Mouse (Mus musculus) heart, adult 8-10 months (tissue): ENCODE data around the gene Map1lc3b. TPM values are rescaled to one million over a fixed set of nuclear protein-coding genes. Genes with fewer than 3 reads are reported as not detected.

ENCODE experiments used
- DNase-seq: peaks from one replicate; pipeline ENCODE4 v3.0.0; 2022; ENCODE audit warnings: low spot score
- total RNA-seq, 4 experiments: library from RNA; stranded (reverse); gene quantifications; 2 replicates each; pipeline ENCODE4 v1.2.4; 2022

The Map1lc3b gene
- total RNA-seq, 4 experiments from 2014 or later: 264 to 289 (median 284) TPM

DNA sequence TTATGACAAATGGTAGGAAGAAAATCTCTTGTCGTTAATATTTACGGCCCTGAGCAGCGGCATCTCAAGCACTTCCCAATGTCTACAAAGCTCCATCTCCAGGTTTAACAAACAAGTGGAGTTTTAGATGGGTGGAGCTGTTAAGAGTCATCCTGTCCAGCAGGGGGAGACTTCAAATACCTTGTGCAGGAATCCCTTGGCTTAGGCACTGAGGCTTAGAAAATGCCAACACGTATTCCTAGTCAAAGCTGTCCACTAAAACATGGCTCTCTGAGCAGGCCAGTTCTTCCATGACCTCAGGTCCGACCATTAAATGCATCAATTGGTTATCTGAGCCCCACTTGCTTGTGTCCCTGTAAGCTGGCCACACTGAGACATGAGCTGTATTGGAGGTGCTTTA lies 17.5 kb downstream of the Map1lc3b start:
- no peak for DNase-seq

DNA sequence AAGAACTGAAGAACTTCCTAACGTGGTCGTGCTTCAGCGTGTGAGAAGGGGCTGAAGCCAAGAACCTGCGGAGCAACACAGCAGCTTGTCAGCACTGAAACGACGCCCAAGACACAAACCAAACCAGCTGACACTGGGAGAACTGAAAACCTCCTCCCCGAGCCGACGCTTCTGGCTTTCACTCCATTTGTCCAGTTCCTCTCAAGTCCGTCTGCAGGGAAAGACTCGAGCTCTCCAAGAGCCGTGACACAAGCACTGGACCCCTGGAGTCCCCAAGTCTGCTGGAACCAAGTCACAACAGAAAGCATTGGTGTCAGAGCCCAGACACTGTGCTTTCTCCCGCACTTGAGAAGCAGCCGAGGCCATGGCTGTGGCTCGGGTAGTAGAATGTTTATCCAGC lies 19.1 kb downstream of the Map1lc3b start:
- no peak for DNase-seq

DNA sequence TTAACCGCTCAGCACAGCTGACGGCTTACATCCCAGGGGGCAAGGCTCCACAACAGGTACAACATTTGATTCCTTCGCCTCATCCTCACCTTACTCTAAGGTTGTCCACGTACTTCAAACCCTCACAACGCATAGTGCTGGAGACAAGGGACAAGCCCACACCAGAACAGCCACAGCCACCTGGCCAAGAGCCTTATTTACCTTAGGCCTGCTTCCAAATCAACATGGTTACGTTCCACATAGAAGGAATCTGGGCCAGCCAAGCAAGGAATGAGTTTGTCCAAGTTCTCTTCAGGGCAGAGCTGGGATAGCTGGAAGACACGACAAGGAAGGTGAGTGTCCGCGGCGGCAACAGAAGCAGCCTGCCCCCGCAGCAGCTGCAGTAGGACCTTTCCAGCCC lies 19.8 kb downstream of the Map1lc3b start:
- DNase-seq: no peak

DNA sequence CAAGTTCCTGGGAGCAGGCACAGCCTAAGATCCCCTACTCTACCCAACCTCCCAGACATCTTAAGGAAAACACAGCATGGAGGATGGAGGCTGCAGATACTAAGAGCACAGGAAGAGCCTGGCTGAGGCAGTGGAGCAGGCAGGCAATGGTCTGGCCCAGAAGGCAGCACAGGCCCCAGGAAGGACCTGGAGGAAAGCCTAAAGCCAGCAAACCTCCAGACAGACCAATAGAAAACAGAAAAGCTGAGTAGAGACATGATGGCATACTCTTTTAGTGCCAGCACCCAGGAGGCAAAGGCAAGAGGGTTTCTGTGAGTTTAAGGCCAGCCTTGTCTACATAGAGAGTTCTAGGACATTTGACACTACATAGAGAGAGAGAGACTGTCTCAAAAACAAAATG lies 23.3 kb downstream of the Map1lc3b start:
- DNase-seq: no peak

DNA sequence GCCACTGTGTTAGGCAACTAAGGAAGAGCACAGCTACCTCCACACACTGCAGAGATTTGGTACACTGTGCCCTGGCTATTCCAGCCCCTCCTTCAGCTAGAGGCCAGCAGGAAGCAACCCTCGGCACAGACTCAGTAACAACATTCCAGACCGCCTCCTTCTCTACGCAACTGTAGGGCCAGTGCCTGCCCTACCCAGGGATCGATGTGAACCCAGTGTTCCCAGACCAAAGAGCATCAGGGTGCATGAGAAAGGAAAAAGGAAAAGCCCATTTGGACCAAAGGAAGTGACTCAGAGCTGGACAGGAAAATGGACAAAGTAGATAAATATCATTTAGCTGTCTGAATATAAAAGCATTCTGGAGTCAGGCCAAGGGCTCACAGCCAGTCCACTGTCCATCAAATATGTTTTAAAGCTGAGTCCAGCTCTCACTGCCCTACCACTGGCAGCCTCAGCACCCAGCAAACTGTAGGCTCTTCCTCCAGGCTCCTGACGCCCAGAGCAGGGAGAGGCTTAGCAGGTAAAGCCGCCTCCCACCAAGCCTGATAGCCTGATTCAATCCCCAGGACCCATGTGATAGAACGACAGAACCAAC lies 29.3 kb downstream of the Map1lc3b start:
- peak; percentile 90 for DNase-seq

DNA sequence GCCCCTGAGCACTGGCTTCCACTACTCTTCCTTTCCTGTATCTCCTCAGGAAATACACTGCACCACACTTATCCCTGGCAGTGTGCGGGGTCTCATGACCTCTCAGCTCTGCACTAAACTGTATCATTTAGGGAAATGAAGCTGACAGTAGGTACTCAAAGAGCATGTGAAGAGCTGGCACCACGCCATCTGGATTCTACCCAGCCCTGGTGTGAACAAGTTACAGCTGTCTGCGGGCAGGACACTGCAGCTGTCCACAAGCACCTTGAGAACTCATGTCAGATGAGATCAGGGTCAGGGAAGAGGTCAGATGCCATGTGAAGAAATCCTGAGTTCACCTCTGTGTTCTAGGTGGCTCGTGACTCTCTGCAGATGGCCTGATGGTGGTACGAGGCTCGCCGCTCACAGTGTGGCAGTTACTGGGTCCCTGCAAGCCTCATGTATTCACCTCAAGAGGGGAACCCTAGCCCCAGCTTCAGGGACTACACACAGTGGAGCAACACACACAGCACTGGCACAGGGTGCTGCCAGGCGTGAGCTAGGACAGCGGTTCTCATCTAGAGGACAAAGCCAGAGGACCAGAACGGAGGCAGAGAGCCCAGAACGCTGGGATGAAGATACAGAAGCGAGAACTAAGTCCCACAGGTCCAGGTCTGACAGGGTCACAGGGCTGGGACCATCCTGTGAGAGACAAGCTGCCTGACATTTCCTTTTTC lies 30.8 kb downstream of the Map1lc3b start:
- DNase-seq: no peak

DNA sequence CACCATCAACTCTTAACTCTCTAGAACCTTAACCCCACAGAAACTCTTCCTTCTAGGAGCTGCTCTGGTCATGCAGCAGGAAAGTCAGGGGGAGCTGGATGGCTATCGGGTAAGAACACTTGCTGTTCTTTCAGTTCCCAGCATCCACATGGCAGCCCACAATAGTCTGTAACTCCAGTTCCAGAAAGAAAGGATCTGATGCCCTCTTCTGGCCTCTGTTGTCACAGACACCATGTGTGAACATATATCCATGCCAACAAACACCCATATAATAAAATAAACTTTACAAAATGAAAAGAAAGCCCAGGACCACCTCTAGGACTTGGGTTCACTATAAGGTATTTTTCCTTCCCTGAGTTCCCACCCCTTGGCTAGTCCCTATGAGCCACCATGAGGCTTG lies 31.7 kb downstream of the Map1lc3b start:
- DNase-seq: no peak

DNA sequence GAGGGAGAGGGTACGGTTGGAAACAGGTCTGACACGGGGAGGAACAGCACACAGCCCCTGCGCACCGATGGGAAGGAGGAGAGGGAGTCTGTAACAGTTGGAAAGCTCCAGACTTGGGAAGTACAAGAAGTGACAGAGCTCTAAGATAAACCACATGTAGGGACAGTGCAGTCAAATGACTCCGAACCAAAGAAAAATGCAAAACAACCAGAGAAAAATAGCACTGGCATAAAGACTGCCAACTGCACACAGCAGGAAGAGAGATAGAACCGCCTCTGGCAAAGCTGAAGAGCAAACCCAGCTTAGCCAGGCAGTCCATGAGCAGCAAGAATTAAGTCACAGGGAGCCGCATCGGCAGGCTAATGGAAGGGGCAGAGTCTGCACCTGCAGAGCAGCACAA lies 32.9 kb downstream of the Map1lc3b start:
- no peak for DNase-seq

DNA sequence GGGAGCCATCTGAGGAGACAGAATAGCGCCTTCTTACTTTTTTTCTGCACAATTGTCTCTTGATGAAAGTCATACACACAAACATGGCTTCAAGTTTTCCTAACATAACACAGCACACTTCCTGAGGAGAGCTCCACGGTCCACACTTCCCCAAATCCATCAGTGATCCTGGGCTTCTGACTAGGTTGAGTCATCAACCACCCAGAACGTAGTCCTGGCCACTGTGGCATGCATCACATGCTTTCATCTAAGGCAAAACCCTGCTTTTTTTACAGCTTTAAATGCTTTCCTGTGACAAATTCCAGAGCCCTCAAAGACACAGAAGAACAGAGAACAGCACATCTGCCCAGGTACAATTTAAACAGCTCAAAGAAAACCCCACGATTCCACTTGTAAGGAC lies 38.5 kb downstream of the Map1lc3b start:
- DNase-seq: no peak

DNA sequence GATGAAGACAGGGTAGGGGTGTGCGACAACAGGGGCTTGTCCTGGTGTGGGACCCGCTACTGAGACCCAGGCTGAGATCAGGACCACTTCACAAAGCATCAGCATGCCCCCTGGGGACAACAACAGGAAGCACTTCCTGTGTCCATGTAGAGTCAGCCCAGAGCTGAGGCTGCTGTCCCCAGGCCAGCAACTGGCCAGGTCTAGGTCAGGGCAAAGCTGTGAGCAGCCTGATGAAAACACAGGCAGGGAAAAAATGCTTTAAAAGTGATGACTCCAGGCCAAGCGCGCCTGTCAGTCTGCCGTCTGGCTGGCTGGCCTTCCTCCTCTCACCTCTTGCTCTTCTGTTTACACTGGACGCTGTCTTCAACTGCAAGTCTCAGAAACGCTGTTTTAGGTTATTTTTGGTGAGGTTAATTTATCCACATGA lies 41.5 kb downstream of the Map1lc3b start:
- peak; percentile 64 for DNase-seq

DNA sequence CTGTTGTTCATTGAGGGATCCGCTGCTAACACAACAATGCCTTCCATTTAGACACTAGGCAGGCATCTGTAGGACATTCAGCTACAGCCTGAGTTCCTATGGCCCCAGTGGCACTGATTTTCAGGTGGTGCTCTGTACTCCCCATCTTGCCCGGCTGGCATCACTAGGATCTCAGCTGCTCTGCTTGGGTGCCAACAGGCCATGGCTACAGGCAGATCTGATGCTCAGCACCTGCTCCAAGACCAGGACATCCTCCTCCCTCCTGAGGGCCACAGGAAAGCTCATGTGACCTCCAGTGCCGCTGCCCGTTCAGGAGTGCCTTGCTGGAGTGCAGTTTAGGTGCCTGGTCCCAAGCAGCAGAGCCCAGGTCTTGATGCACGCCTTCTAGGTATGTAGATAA lies 42.2 kb downstream of the Map1lc3b start:
- DNase-seq: no peak

DNA sequence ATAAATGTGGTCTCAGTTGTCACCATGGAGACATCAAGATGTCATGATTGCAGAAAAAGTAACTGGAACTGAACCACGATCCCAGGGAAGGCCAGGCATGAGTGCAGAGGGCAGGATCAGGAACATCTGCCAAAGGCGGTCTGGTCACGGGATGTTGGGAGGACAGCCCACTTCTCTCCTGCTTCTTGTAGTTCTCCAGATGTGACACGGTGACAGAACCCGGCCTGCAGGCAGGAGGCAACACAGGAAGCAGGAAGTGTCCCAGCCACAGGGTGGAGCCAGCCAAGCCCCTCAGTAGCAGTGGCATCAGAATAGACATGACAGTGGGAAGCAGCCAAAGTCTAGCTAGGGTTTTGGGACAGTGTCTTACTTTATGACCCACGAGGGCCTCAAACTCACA lies 45.4 kb downstream of the Map1lc3b start:
- DNase-seq: peak; percentile 68

DNA sequence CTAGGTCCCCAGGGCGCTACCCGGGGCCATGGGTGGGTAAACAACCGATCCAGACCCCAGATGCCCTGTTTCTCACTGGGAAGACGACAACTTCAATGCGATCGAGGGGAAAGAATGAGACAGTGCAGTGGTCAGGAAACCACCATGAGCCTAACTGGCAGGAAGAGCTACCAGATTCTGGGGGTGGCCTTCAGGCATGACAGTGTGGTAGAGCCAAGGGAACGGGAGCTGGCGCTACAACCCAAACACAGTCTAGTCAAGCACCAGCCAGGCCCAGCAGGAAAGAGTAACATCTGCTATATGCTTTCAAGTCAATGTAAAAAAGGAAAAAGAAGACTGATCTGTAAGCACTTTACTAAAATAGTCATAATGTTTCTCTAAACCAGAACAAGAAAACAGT lies 46.0 kb downstream of the Map1lc3b start:
- DNase-seq: no peak

DNA sequence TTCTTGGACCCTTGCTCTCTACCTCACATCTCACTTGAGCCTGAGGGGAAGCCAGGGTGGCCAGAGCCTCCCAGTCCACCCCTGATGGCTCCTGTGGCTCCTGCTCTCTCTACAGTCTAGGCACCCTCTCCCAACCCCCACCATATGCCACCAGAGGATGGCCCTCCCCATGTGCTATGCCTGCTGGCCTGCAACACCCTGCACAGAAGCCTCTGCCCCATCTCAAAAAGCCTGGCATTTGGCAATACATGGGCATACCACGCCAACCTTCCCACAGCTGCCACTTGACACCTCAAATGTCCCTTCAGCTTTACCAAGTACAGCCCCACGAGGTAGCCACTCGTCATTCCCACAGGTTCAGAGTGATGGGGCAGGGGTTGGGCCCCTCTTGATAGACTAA lies 52.6 kb downstream of the Map1lc3b start:
- DNase-seq: no peak

DNA sequence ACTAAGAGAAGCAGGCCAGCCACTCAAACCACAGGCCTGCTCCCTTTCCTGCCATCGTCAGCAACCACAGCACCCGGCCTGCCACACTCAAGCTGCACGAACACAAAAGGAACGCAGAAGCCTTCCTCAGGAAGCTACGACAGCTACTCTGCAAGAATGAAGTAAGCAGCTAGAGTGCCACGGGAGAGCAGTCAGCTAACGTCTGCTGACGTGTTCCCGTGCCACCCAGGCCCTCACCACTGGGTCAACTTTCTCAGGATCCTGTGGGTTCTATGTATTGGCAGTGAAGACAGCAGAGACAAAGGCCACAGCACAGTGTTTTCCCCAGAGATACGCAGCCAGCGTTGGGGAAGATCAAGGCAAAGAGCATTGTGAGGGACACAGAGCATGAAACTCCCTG lies 53.2 kb downstream of the Map1lc3b start:
- no peak for DNase-seq

DNA sequence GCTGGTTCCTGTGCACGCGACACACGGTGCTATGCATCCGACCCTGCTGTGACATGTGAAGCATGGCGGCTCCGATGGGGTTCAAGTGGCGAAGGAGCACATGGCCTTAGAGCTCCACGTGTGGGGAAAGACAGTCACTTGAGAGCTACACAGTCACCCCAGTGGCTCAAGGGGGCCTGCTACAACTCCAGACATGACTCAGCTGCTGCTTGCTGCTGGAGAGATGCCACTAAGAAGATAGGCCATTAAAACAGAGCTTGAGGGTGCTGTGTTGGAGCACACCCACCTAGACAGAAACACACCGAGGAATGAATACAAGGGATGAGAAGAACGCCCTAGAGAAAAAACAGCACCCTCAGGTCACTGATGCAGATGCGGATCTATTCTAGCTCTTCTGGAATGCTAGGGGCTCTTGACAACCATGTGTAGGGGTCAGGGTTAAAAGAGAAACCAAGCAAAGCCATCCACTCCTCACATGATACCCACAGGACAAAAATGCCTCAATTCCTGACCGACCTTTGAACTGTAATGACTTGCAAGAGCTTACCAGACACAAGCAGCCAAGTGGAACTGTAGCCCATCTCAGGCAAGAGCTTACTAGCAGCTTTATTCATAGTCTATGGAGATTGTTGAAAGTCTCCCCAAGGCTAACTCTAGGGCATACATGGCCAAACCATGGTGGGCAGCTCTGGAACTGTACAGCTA lies 57.5 kb downstream of the Map1lc3b start:
- no peak for DNase-seq

Other genes starting within 250 kb of the Map1lc3b start
- not detected for gene 1700018B08Rik, start 46.0 kb upstream of the Map1lc3b start, total RNA-seq
- 100 to 1,000 TPM in 2 of 4 experiments, 10 to 100 TPM in 2; 93.3 to 137 (median 102) TPM for gene Fbxo31, start 11.6 kb upstream of the Map1lc3b start, total RNA-seq
- gene Zcchc14, start 62.5 kb downstream of the Map1lc3b start, total RNA-seq: 10 to 100 TPM; 23.7 to 30.9 (median 26.2) TPM
- under 1 TPM in 1 of 4 experiments, not detected in 3; 0.16 TPM for gene Jph3, start 139.3 kb downstream of the Map1lc3b start, total RNA-seq
- gene Klhdc4, start 239.2 kb downstream of the Map1lc3b start, total RNA-seq: 10 to 100 TPM; 12.5 to 14.9 (median 12.9) TPM